Mouse (Mus musculus): Measurements from ENCODE around the gene Cops3.

The Cops3 gene

DNA sequence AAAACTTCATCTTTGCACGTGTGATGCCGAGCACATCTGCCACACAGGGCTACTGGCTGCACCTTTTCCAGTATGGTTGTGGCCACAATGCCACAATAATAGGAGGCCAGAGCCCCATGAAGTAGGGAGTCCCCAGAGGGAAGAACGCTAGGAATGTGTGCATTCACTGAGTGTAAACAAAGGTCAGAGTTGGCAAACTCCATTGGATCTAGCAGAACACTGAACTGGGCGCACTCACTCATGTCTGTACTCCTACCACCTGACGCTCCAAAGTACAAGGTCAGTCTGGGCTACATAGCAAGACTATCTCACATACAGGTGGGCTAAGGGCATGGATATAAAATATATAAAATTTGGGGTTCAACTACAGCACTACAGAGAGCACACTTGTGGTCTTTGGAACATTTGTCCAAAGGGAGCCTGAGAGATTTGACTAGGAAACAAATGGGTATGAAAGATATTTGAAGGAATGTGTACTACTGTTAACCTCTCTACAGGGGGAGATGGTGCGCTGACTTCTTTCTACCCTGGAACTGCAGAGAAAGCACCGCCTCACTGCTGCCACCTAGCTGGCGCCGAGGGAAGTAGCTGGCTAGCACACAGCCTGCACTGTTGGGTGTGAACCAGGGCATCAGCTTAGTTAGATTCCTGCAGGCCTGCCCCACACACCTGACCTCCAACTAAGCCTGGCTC is 61.3 kb downstream of the Cops3 start:
- peak; percentile 42 to 53 for DNase-seq (ENCODE audit: low spot score in 2 of 2)

DNA sequence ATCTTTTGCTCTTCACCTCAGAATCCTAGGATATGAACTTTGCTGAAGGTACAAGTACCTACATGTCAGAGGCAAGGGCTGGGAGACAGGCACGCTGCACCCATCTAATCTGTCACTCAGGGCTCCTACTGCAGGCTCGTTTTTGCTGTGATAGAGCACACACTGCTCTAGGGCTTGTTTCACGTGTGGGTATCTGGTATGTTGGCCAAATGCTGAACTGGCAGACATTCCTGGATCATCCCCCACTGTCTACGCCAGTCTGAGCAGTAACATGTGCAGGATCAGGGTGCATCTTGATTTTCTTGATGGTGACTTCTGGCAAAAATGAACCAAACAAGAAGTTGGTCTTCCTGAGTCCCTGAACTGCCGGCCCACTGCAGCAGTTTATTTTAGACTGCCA is 62.4 kb downstream of the Cops3 start:
- DNase-seq (ENCODE audit: low spot score in 2 of 2), result no peak

DNA sequence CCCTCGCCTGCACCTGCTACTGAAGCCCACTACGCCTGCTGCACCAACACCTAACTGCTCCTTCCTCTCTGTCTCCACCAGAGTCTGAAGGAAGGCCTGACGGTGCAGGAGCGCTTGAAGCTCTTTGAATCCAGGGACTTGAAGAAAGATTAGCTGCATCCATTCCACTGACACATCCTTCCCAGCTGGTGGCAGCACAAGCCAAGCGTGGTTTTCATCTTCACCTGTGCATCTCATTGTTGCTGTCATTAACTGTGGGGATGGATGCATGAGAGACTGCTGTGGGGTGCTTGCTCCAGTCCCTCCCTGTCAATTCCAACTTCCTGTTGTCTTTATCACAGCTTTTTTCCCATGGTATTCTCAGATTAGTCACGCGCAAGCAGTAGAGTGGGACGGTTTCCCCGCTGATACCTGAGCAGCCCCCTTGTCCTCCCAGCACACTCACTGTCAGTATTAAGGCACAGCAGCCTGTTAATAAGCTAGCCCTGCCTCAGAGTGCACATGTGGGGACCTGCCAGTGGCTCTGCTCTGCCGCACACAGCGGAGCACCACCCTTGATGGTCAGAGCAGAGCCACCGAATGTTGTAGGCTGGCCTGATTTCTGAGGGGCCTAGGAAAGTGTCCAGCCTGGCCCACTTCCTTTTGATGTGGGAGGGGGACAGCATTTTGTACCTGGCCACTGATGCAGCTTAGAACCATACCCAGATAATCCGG is 64.0 kb downstream of the Cops3 start:
- no peak for DNase-seq (ENCODE audit: low spot score in 2 of 2)

DNA sequence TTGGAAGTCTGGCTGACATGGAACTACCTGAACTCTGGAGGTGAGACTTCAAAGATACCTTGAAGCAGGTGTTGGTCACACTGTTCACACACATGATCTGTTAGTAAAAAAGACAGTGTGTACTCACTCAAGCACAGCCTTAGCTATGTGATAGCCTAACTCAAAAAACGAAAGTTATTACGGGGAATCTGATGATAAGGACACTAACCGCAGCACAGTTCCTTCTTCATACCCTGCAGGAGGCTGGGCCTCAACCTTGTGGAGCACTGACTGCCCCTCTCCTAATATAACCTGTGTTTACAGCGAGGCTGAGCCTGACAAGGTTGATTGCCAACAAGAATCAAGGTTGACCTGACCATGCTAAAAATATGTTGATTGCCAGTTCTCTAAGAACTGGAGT is 65.1 kb downstream of the Cops3 start:
- DNase-seq (ENCODE audit: low spot score in 2 of 2), result no peak

DNA sequence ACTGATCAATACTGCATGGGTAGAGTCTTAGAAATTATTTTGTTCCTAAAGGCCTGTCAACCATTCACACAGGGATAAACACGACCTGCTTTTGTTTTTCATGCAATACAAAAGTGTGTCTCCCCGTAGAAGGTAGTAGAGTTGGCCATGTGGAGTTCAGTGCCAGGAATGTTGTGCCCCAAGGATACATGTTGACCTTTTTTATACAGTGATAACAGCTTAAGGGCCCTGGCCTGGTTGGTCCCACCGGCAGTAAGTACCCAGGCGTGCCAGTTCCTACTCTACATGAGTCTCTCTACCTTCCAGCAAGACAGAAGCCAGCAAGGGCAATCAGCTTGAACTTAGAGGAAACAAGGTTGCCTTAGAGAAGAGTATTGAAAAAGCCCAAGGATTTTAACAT is 66.7 kb downstream of the Cops3 start:
- no peak for DNase-seq (ENCODE audit: low spot score in 2 of 2)

DNA sequence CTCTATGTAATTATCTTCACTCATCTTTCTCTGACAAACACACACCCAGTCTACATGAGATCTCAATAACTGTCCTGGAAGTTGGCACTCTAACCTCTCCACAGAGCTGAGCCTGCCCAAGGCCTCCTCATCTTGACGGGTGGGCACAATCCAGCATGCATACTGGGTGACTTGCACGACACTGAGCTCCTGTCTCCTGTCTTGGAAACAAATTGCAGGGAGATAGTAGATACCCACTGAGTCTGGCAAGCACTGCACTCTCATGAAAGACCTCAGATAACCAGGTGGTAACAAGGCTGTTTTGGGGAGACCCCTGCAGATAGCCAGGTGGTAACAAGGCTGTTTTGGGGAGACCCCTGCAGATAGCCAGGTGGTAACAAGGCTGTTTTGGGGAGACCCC is 67.3 kb downstream of the Cops3 start:
- no peak for DNase-seq (ENCODE audit: low spot score in 2 of 2)

DNA sequence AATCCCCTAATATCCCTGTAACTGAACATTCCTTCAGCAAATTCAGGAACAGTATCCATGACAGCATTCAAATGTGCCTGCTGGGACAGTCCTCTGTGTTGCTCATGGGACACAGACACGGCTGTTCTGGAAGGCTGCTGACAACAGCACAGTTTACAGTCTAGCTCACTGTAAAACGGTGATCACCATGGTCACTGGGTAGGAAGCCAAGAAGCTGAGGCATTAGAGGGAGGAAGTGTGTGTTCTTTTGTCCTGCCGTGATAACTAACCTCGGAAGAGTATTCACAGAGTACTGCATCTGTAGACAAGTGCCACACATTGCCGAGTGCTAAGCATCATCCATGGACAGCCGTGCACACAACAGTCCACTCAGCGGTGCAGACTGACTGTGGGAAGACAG is 68.9 kb downstream of the Cops3 start:
- no peak for DNase-seq (ENCODE audit: low spot score in 2 of 2)

DNA sequence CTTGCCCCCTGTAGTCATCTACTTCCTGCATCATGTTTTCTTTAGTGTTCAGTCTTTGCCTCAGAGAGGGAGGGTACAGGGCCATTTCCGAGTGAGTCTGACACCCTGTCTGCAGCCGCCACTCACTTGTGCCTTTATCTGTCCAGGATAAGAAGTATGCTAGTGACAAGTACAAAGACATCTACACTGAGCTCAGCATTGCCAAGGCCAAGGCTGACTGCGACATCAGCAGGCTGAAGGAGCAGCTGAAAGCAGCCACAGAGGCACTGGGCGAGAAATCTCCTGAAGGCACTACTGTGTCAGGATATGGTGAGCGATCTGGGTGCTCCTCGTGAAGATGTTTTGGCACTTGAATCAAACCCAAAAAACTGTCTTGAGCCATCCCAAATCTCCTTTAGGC is 69.9 kb downstream of the Cops3 start:
- DNase-seq (ENCODE audit: low spot score in 2 of 2), result no peak

DNA sequence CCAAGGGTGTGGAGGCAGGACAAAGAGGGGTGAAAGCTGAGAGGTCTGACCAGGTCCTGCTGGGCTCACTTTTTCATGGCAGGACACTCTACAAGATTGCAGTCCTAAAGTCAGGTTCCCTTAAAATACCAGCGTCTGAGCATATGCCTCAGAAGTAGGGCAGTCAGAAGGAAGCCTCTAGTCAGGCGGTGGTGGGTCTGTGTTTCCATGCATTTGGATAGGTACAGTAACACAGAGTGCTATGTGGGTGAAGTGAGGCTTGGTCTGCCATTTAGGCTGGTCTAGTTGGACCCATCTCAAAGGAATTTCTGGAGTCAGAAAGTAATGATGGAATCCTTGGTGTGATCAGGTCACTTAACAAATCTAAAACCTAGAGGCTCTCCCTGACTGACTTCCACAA is 70.3 kb downstream of the Cops3 start:
- no peak for DNase-seq (ENCODE audit: low spot score in 2 of 2)
